Mouse (Mus musculus) ES-E14 (cell line): ENCODE results near the gene Scube1.

Experiments used
- CHD2 ChIP-seq: IDR thresholded peaks from 2 replicates; pipeline ENCODE4 v1.6.1; 2014; ENCODE audit warnings: mild to moderate bottlenecking, low read depth, low read length, inconsistent platforms
- MAFK ChIP-seq: IDR thresholded peaks from 2 replicates; pipeline ENCODE4 v1.6.1; 2014; ENCODE audit warnings: mild to moderate bottlenecking, low read depth, low read length, inconsistent platforms; ENCODE audit not compliant: insufficient read depth
- ZC3H11A ChIP-seq: IDR thresholded peaks from 2 replicates; pipeline ENCODE4 v1.6.1; 2012; ENCODE audit warnings: low read depth, mild to moderate bottlenecking, inconsistent platforms, low read length, borderline replicate concordance

GRCm38 (mm10) chr15:83696681-83697381 lies 28.0 kb downstream of the Scube1 start:
- TF ChIP-seq MAFK (no peak), ZC3H11A (no peak), CHD2 (no peak)
